In the genomic region with DNA sequence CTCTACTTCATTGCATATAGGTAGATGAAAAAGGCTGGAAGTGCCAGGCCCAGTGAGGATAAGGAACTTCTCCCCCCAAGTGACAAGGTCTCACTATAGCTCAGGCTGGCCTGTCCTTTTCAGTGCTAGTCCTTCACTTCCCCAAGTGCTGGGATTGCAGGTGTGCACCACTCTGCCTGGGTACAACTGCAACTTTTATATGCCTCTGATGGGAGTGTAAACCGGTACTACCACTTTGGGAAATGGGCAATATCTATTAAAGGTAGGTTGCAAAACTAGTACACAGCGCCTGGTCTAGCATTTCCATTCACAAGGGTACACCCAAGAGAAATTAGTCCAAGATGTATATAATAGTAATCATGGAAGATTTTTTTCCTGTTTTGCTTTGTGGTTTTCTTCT, we compare ENCODE assay signal across 16 mouse cellular contexts.
"Had no signal": no experiment of that assay in that cellular context is flagged by ENCODE, and none has a peak within 500 bp of the region (broad histone marks: within the 10 kb centered on the region; RNA-seq: fewer than 3 reads in every experiment).

No protein-coding gene starts in this region.

- ATAC-seq: liver, postnatal 0 days; lung, postnatal 0 days; midbrain, embryonic 13.5 days; midbrain, embryonic 15.5 days had no signal

- DNase-seq: liver, embryonic 13.5 days; liver, postnatal 0 days; right cerebral cortex, postnatal 14 days; thymus, adult 2 months; thymus, postnatal 25 days had no signal

- H3K4me2 ChIP-seq: liver, embryonic 13.5 days; liver, embryonic 15.5 days; lung, embryonic 15.5 days; midbrain, embryonic 11.5 days; midbrain, embryonic 13.5 days; midbrain, embryonic 15.5 days; neural tube, embryonic 12.5 days; stomach, embryonic 15.5 days had no signal

- H3K27me3 ChIP-seq: lung, embryonic 15.5 days; midbrain, embryonic 13.5 days; midbrain, embryonic 15.5 days; stomach, embryonic 15.5 days had no signal

- H3K27ac ChIP-seq: liver, embryonic 13.5 days; liver, embryonic 15.5 days; lung, embryonic 15.5 days; macrophage; midbrain, embryonic 13.5 days; midbrain, embryonic 15.5 days; neural tube, embryonic 12.5 days; stomach, embryonic 15.5 days; stomach, postnatal 0 days had no signal

- H3K36me3 ChIP-seq: liver, embryonic 13.5 days; liver, embryonic 15.5 days; lung, embryonic 15.5 days; midbrain, embryonic 15.5 days; neural tube, embryonic 12.5 days; stomach, embryonic 15.5 days had no signal

- H3K9ac ChIP-seq: liver, embryonic 13.5 days; liver, embryonic 15.5 days; liver, postnatal 0 days; lung, embryonic 15.5 days; midbrain, embryonic 13.5 days; midbrain, embryonic 15.5 days; neural tube, embryonic 12.5 days; stomach, embryonic 15.5 days had no signal

- H3K9me3 ChIP-seq: liver, embryonic 13.5 days; liver, embryonic 15.5 days; lung, embryonic 15.5 days; megakaryocyte, embryonic 14.5 days; midbrain, embryonic 13.5 days; midbrain, embryonic 15.5 days; neural tube, embryonic 12.5 days; stomach, embryonic 15.5 days had no signal

- H3K4me3 ChIP-seq: liver, embryonic 13.5 days; liver, embryonic 15.5 days; lung, embryonic 15.5 days; megakaryocyte, embryonic 14.5 days; midbrain, embryonic 13.5 days; midbrain, embryonic 15.5 days; neural tube, embryonic 12.5 days; stomach, embryonic 15.5 days had no signal
